Comparison of ENCODE assay signal across 12 mouse cellular contexts in the genomic region with DNA sequence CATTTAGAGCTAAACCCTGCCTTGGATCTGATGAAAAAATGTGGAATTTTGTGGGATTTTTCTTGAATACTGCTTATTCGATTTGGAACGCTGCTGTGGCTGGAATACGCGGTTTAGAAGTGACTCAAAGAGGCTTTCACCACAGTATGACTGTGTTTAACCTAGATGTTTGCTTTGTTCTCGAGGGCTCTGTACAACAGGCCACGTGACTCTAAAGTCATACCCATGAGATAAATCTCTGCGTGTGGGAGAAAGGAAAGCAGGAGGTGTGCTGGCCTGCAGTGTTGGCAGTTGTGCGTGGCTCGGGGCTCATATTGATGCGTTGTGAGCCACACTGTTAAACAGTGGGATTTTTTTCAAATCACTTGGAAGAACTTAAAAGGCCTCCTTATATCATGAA. TPM values are rescaled to one million over a fixed set of nuclear protein-coding genes. Genes with fewer than 3 reads are reported as not detected.
DNase-seq lines count a peak whose midpoint lies in the region; ATAC-seq lines count a peak whose summit lies in the region.
"Had no signal": no experiment of that assay in that cellular context is flagged by ENCODE, and none has a peak within 500 bp of the region (broad histone marks: within the 10 kb centered on the region; RNA-seq: fewer than 3 reads in every experiment).

No protein-coding gene starts in this region.

- no peaks in the 10 kb centered on the region for H3K9me3 ChIP-seq in embryonic facial prominence, embryonic 15.5 days (replicated peaks)
- no peaks in the 10 kb centered on the region for H3K9me3 ChIP-seq in lung, embryonic 16.5 days (ENCODE audit: control insufficient read depth, low read length)
- H3K9me3 ChIP-seq: kidney, embryonic 15.5 days; midbrain, embryonic 13.5 days had no signal

- H3K4me3 ChIP-seq in embryonic facial prominence, embryonic 15.5 days (replicated peaks) = no peak overlapping the region
- no peak overlapping the region for H3K4me3 ChIP-seq in lung, embryonic 16.5 days (ENCODE audit: low read length)
- H3K4me3 ChIP-seq: kidney, embryonic 15.5 days; midbrain, embryonic 13.5 days had no signal

- no peak overlapping the region for H3K4me2 ChIP-seq in embryonic facial prominence, embryonic 15.5 days (replicated peaks)
- H3K4me2 ChIP-seq in lung, embryonic 16.5 days (ENCODE audit: low read depth, low read length) = peak overlapping the region; percentile 35
- H3K4me2 ChIP-seq: heart, embryonic 11.5 days; kidney, embryonic 15.5 days; midbrain, embryonic 13.5 days had no signal

- WGBS in embryonic facial prominence, embryonic 15.5 days = 52% methylated on average over 10 of the region's 10 CpGs
- 20% methylated on average over 10 of the region's 10 CpGs for WGBS in lung, embryonic 16.5 days

- H3K9ac ChIP-seq in embryonic facial prominence, embryonic 15.5 days = no peak overlapping the region
- no peak overlapping the region for H3K9ac ChIP-seq in lung, embryonic 16.5 days (ENCODE audit: low read length)
- H3K9ac ChIP-seq: kidney, embryonic 15.5 days; midbrain, embryonic 13.5 days had no signal

- H3K27me3 ChIP-seq in embryonic facial prominence, embryonic 15.5 days = no peaks in the 10 kb centered on the region
- no peaks in the 10 kb centered on the region for H3K27me3 ChIP-seq in lung, embryonic 16.5 days (ENCODE audit: control insufficient read depth, insufficient read depth, low read depth, low read length)
- H3K27me3 ChIP-seq: kidney, embryonic 15.5 days; midbrain, embryonic 13.5 days had no signal

- DNase-seq in heart, adult 18-20 months = peak; percentile 7 to 9
- no peak for DNase-seq in heart, adult 11 months
- peak; percentile 11 for DNase-seq in 416B (ENCODE audit: low read depth)
- no peak for DNase-seq in kidney, postnatal 4 days
- DNase-seq in natural killer cell, adult 2 months (ENCODE audit: low spot score in 2 of 2) = no peak
- DNase-seq: embryo, embryonic 11 days had no signal

- H3K36me3 ChIP-seq in embryonic facial prominence, embryonic 15.5 days = no peaks in the 10 kb centered on the region
- no peaks in the 10 kb centered on the region for H3K36me3 ChIP-seq in lung, embryonic 16.5 days (ENCODE audit: control insufficient read depth, insufficient read depth, low read length)
- H3K36me3 ChIP-seq: kidney, embryonic 15.5 days; midbrain, embryonic 13.5 days had no signal

- peaks cover 25% of the 10 kb centered on the region for H3K4me1 ChIP-seq in embryonic facial prominence, embryonic 15.5 days
- peaks cover 14% of the 10 kb centered on the region for H3K4me1 ChIP-seq in lung, embryonic 16.5 days (replicated peaks; ENCODE audit: control insufficient read depth, insufficient read depth, low read length)

- peak overlapping the region; percentile 18; the same call in 1 of the 2 replicates for H3K27ac ChIP-seq in embryonic facial prominence, embryonic 15.5 days (replicated peaks)
- peak overlapping the region; percentile 74 for H3K27ac ChIP-seq in lung, embryonic 16.5 days (ENCODE audit: low read length)
- H3K27ac ChIP-seq: kidney, embryonic 15.5 days; midbrain, embryonic 13.5 days had no signal

- peak; percentile 56; the same call in 1 of the 2 replicates for ATAC-seq in embryonic facial prominence, embryonic 15.5 days (ENCODE audit: insufficient number of reproducible peaks, low FRiP score, low TSS enrichment, low read depth)
- ATAC-seq in lung, embryonic 16.5 days (ENCODE audit: low read depth) = peak; percentile 91
- ATAC-seq in monocyte, adult 5-6 weeks (replicated peaks; ENCODE audit: insufficient number of reproducible peaks, low FRiP score, low TSS enrichment, poor library complexity, severe bottlenecking) = no peak
- ATAC-seq: midbrain, embryonic 13.5 days had no signal

RNA-seq across cellular contexts. Expression of a gene that starts 52.8 kb away (rescaled TPM):
- 1 to 10 TPM; 2.8 to 3.2 TPM for total RNA-seq in heart, adult 18-20 months (2021)
- polyA plus RNA-seq in embryonic facial prominence, embryonic 15.5 days (2015; fragmentation: Nextera tagmentation; extraction: Ambion mirVana) = 99.6 and 104 TPM in 2 replicates
- 78.2 and 85.0 TPM in 2 replicates for polyA plus RNA-seq in lung, embryonic 16.5 days (2015; fragmentation: Nextera tagmentation; extraction: Ambion mirVana)
- 0.10 TPM in 1 of 3 replicates, not detected in the others for total RNA-seq in monocyte, adult 5-6 weeks (2017)

Comparison
In these comparisons a context has a peak if more than half of its experiments do, and no peak if none do; other contexts are left out.
1. DNase-seq: peak in heart, adult 18-20 months (2 of 2) and 416B (single experiment); none in heart, adult 11 months (single experiment), kidney, postnatal 4 days (0 of 2) and natural killer cell, adult 2 months (0 of 2).